In the genomic region with DNA sequence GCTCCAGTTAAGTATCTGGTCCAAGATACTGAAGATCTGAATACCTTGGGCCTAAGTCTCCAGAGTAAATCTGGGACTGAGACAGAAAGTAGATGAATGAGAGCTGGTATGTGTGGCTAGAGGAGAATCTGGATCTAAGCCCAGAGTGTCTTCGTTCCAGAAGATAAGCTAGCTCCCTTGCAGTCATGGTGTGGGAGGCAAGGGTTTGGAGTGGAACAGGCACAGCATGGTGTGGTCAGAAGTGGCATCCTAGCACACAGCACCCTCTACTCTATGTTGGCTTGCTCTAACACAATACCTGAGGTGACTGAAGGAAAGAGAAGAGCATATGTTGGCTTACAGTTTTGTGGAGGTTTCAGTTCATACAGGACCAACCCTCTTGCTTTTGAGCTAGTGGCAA, we compare ENCODE assay signal across 16 mouse cellular contexts.
DNase-seq lines count a peak whose midpoint lies in the region; ATAC-seq and TF ChIP-seq lines count a peak whose summit lies in the region.
"Had no signal": no experiment of that assay in that cellular context is flagged by ENCODE, and none has a peak within 500 bp of the region (broad histone marks: within the 10 kb centered on the region; RNA-seq: fewer than 3 reads in every experiment).

No protein-coding gene starts in this region.

- peaks cover 16% of the 10 kb centered on the region for H3K4me1 ChIP-seq in heart, embryonic 11.5 days (ENCODE audit: control insufficient read depth, insufficient read depth, low read length)
- H3K4me1 ChIP-seq in lung, postnatal 0 days (ENCODE audit: insufficient read depth, low read depth, low read length): peaks cover 10% of the 10 kb centered on the region; the same call in 1 of the 2 replicates
- peaks cover 19% of the 10 kb centered on the region for H3K4me1 ChIP-seq in lung, adult 2 months (ENCODE audit: control insufficient read depth, insufficient read depth, low read length)
- H3K4me1 ChIP-seq in heart, embryonic 10.5 days: peaks cover 26% of the 10 kb centered on the region
- H3K4me1 ChIP-seq in midbrain, embryonic 15.5 days: no peaks in the 10 kb centered on the region
- H3K4me1 ChIP-seq: midbrain, embryonic 10.5 days had no signal

- H3K27me3 ChIP-seq in heart, embryonic 11.5 days (ENCODE audit: control insufficient read depth, insufficient read depth, low read length): no peaks in the 10 kb centered on the region
- no peaks in the 10 kb centered on the region for H3K27me3 ChIP-seq in lung, postnatal 0 days (replicated peaks; ENCODE audit: insufficient read depth, low read length)
- no peaks in the 10 kb centered on the region for H3K27me3 ChIP-seq in heart, embryonic 10.5 days (ENCODE audit: insufficient read depth, poor library complexity, severe bottlenecking)
- no peaks in the 10 kb centered on the region for H3K27me3 ChIP-seq in myocyte (ENCODE audit: control insufficient read depth, insufficient read depth, insufficient read length)
- H3K27me3 ChIP-seq in midbrain, embryonic 15.5 days (replicated peaks): no peaks in the 10 kb centered on the region

- H3K9me3 ChIP-seq in heart, embryonic 11.5 days (replicated peaks; ENCODE audit: control insufficient read depth, low read length): no peaks in the 10 kb centered on the region
- no peaks in the 10 kb centered on the region for H3K9me3 ChIP-seq in lung, postnatal 0 days (ENCODE audit: low read length)
- no peaks in the 10 kb centered on the region for H3K9me3 ChIP-seq in heart, embryonic 10.5 days
- H3K9me3 ChIP-seq in midbrain, embryonic 15.5 days: no peaks in the 10 kb centered on the region
- H3K9me3 ChIP-seq: midbrain, embryonic 10.5 days had no signal

- H3K79me2 ChIP-seq in myocyte (ENCODE audit: control insufficient read depth, insufficient read depth): no peaks in the 10 kb centered on the region

- no peak overlapping the region for H3K9ac ChIP-seq in heart, embryonic 11.5 days (ENCODE audit: low read depth, low read length)
- H3K9ac ChIP-seq in lung, postnatal 0 days (replicated peaks; ENCODE audit: low read depth): no peak overlapping the region
- no peak overlapping the region for H3K9ac ChIP-seq in midbrain, embryonic 15.5 days
- H3K9ac ChIP-seq: liver, embryonic 14.5 days had no signal

- no peak overlapping the region for H3K27ac ChIP-seq in heart, embryonic 11.5 days (ENCODE audit: low read depth, low read length)
- peak overlapping the region; percentile 20; the same call in 1 of the 2 replicates for H3K27ac ChIP-seq in lung, postnatal 0 days (ENCODE audit: low read length)
- H3K27ac ChIP-seq in heart, embryonic 10.5 days: peak overlapping the region; percentile 42; the same call in 1 of the 2 replicates
- no peak overlapping the region for H3K27ac ChIP-seq in midbrain, embryonic 15.5 days
- H3K27ac ChIP-seq: liver, embryonic 14.5 days; midbrain, embryonic 10.5 days had no signal

- H3K4me3 ChIP-seq in heart, embryonic 11.5 days (ENCODE audit: low read depth, low read length): no peak overlapping the region
- no peak overlapping the region for H3K4me3 ChIP-seq in lung, postnatal 0 days (ENCODE audit: low read depth, low read length)
- no peak overlapping the region for H3K4me3 ChIP-seq in lung, adult 2 months (replicated peaks; ENCODE audit: extremely low read depth, low read depth, low read length)
- no peak overlapping the region for H3K4me3 ChIP-seq in heart, embryonic 10.5 days
- H3K4me3 ChIP-seq in myocyte: no peak overlapping the region
- no peak overlapping the region for H3K4me3 ChIP-seq in midbrain, embryonic 15.5 days
- H3K4me3 ChIP-seq: erythroblast, embryonic 14.5 days; midbrain, embryonic 10.5 days had no signal

- no peak overlapping the region for H3ac ChIP-seq in myocyte (ENCODE audit: control insufficient read depth, insufficient read length)

- peak; percentile 95 for DNase-seq in heart, adult 11 months
- DNase-seq in lung, postnatal 0 days (ENCODE audit: low spot score): peak; percentile 43
- DNase-seq in lung, adult 2 months: no peak
- DNase-seq in heart, embryonic 10.5 days (ENCODE audit: low spot score): no peak
- DNase-seq in right cerebral cortex, postnatal 14 days: no peak
- DNase-seq: cerebellum, adult 2 months; embryo, embryonic 11 days; kidney, adult 11 months; kidney, postnatal 25 days; thymus, adult 2 months had no signal

- H3K36me3 ChIP-seq in heart, embryonic 11.5 days (ENCODE audit: control insufficient read depth, insufficient read depth, low read length): peaks cover 6% of the 10 kb centered on the region; the same call in 1 of the 2 replicates
- no peaks in the 10 kb centered on the region for H3K36me3 ChIP-seq in lung, postnatal 0 days (ENCODE audit: insufficient read depth, low read length)
- H3K36me3 ChIP-seq in heart, embryonic 10.5 days: peaks cover 32% of the 10 kb centered on the region
- H3K36me3 ChIP-seq in myocyte (ENCODE audit: control insufficient read depth, insufficient read depth): peaks cover 6% of the 10 kb centered on the region
- no peaks in the 10 kb centered on the region; the same call in 1 of the 2 replicates for H3K36me3 ChIP-seq in midbrain, embryonic 15.5 days (replicated peaks)

- no peak overlapping the region for H3K4me2 ChIP-seq in heart, embryonic 11.5 days
- no peak overlapping the region for H3K4me2 ChIP-seq in lung, postnatal 0 days (replicated peaks; ENCODE audit: low read depth, low read length)
- peak overlapping the region; percentile 43 for H3K4me2 ChIP-seq in myocyte (ENCODE audit: low read depth)
- H3K4me2 ChIP-seq in midbrain, embryonic 15.5 days: no peak overlapping the region

- ATAC-seq in heart, embryonic 11.5 days (replicated peaks; ENCODE audit: insufficient number of reproducible peaks, low FRiP score, low TSS enrichment): no peak
- ATAC-seq in lung, postnatal 0 days: no peak
- no peak for ATAC-seq in midbrain, embryonic 15.5 days (replicated peaks)

- TF ChIP-seq POLR2A in lung, adult 2 months (IDR thresholded peaks at IDR 0.05; ENCODE audit: borderline replicate concordance, extremely low read depth, low read depth, low read length): no peak
- no peak for TF ChIP-seq POLR2A in myocyte (IDR thresholded peaks at IDR 0.05; ENCODE audit: insufficient read length, low read depth)

- TF ChIP-seq EP300 in lung, postnatal 0 days (IDR thresholded peaks at IDR 0.05): no peak

- no peak for TF ChIP-seq CTCF in lung, postnatal 0 days (IDR thresholded peaks at IDR 0.05)
- no peak for TF ChIP-seq CTCF in lung, adult 2 months (IDR thresholded peaks at IDR 0.05; ENCODE audit: insufficient read depth, low read length)

- 42% methylated on average over 1 of the region's 1 CpGs for WGBS in heart, embryonic 11.5 days (ENCODE audit: insufficient replicate concordance)
- 13% methylated on average over 1 of the region's 1 CpGs for WGBS in lung, postnatal 0 days
- WGBS in lung, adult 2 months: 16% methylated on average over 1 of the region's 1 CpGs
- 41% methylated on average over 1 of the region's 1 CpGs for WGBS in heart, embryonic 10.5 days
- 83% methylated on average over 1 of the region's 1 CpGs for WGBS in midbrain, embryonic 15.5 days

TF ChIP-seq in myocyte, 11 proteins besides CTCF, POLR2A, EP300 and RAD21:
- TF ChIP-seq SRF (IDR thresholded peaks at IDR 0.05; ENCODE audit: control insufficient read depth, insufficient read length, low read depth) (no peak), MYOD1 (IDR thresholded peaks at IDR 0.05; ENCODE audit: control insufficient read depth in 1 of 3, insufficient read length in 2 of 3, low read depth in 2 of 3) (peak in 1 of 3 experiments; percentile 32), USF1 (IDR thresholded peaks at IDR 0.05; ENCODE audit: low read depth) (no peak), POLR2AphosphoS2 (IDR thresholded peaks at IDR 0.05; ENCODE audit: insufficient read length, low read depth) (peak; percentile 42), MYOG (IDR thresholded peaks at IDR 0.05; ENCODE audit: control insufficient read depth in 1 of 3, insufficient read depth in 1 of 3, insufficient read length in 2 of 3, low read depth in 2 of 3) (peak in 1 of 3 experiments; percentile 24), TCF12 (IDR thresholded peaks at IDR 0.05; ENCODE audit: insufficient read depth, poor library complexity, severe bottlenecking) (no peak), TCF3 (IDR thresholded peaks at IDR 0.05; ENCODE audit: insufficient read length, low read depth) (no peak)

Comparison
In these comparisons a context has a peak if more than half of its experiments do, and no peak if none do; other contexts are left out.
1. DNase-seq: peak in heart, adult 11 months (single experiment) and lung, postnatal 0 days (single experiment); none in lung, adult 2 months (single experiment), heart, embryonic 10.5 days (single experiment) and right cerebral cortex, postnatal 14 days (single experiment).
2. H3K27ac ChIP-seq: peak in lung, postnatal 0 days (single experiment) and heart, embryonic 10.5 days (single experiment); none in heart, embryonic 11.5 days (single experiment) and midbrain, embryonic 15.5 days (single experiment).